Mouse (Mus musculus): ENCODE results near the gene Spag5. TPM values are rescaled to one million over a fixed set of nuclear protein-coding genes. Genes with fewer than 3 reads are reported as not detected.

Gene Spag5
- polyA plus RNA-seq, 1 experiment = 10.2 TPM

GRCm38 (mm10) chr11:78294585-78294984 lies 6.7 kb upstream of the Spag5 start:
- Histone ChIP-seq H3K27me3 (ENCODE audit: control insufficient read depth, insufficient read depth, low read length) (no peaks in the 10 kb centered on the region), H3K4me1 (ENCODE audit: control insufficient read depth, insufficient read depth, insufficient read length) (no peaks in the 10 kb centered on the region), H3K36me3 (ENCODE audit: control insufficient read depth, insufficient read depth, low read length) (peaks cover 13% of the 10 kb centered on the region), H3K27ac (ENCODE audit: insufficient read depth, low read length) (no peak overlapping the region), H3K4me3 (ENCODE audit: extremely low read depth, insufficient read depth, insufficient read length) (no peak overlapping the region)
- DNase-seq (ENCODE audit: low read depth in 1 of 2, low spot score in 2 of 2) = no peak
- 93% methylated on average over 6 of the region's 6 CpGs for WGBS
- TF ChIP-seq POLR2A (IDR thresholded peaks at IDR 0.05; ENCODE audit: low read depth, low read length) (no peak), CTCF (IDR thresholded peaks at IDR 0.05; ENCODE audit: extremely low read depth, insufficient read depth, insufficient read length, insufficient replicate concordance) (no peak)

GRCm38 (mm10) chr11:78300917-78301316 lies 412 bp upstream of the Spag5 start:
- H3K4me3 ChIP-seq (ENCODE audit: extremely low read depth, insufficient read depth, insufficient read length) = peak overlapping the region; percentile 32; the same call in 1 of the 2 replicates
- WGBS = 69% methylated on average over 7 of the region's 7 CpGs
- no peak for DNase-seq (ENCODE audit: low read depth in 1 of 2, low spot score in 2 of 2)
- TF ChIP-seq POLR2A (IDR thresholded peaks at IDR 0.05; ENCODE audit: low read depth, low read length) (no peak), CTCF (IDR thresholded peaks at IDR 0.05; ENCODE audit: extremely low read depth, insufficient read depth, insufficient read length, insufficient replicate concordance) (no peak)
- no peaks in the 10 kb centered on the region for H3K27me3 ChIP-seq (ENCODE audit: control insufficient read depth, insufficient read depth, low read length)
- H3K36me3 ChIP-seq (ENCODE audit: control insufficient read depth, insufficient read depth, low read length) = no peaks in the 10 kb centered on the region
- H3K27ac ChIP-seq (ENCODE audit: insufficient read depth, low read length) = no peak overlapping the region
- H3K4me1 ChIP-seq (ENCODE audit: control insufficient read depth, insufficient read depth, insufficient read length) = no peaks in the 10 kb centered on the region

- no peak for TF ChIP-seq CTCF (IDR thresholded peaks at IDR 0.05; ENCODE audit: extremely low read depth, insufficient read depth, insufficient read length, insufficient replicate concordance)
- TF ChIP-seq POLR2A (IDR thresholded peaks at IDR 0.05; ENCODE audit: low read depth, low read length) = no peak
- Histone ChIP-seq H3K4me1 (ENCODE audit: control insufficient read depth, insufficient read depth, insufficient read length) (no peaks in the 10 kb centered on the region), H3K36me3 (ENCODE audit: control insufficient read depth, insufficient read depth, low read length) (no peaks in the 10 kb centered on the region), H3K27me3 (ENCODE audit: control insufficient read depth, insufficient read depth, low read length) (no peaks in the 10 kb centered on the region), H3K27ac (ENCODE audit: insufficient read depth, low read length) (no peak overlapping the region), H3K4me3 (ENCODE audit: extremely low read depth, insufficient read depth, insufficient read length) (no peak overlapping the region)
- 96% methylated on average over 4 of the region's 4 CpGs for WGBS
- DNase-seq (ENCODE audit: low read depth in 1 of 2, low spot score in 2 of 2) = no peak
Observed at GRCm38 (mm10) chr11:78305272-78305671, 3.9 kb downstream of the Spag5 start.

- Histone ChIP-seq H3K27me3 (ENCODE audit: control insufficient read depth, insufficient read depth, low read length) (no peaks in the 10 kb centered on the region), H3K4me3 (ENCODE audit: extremely low read depth, insufficient read depth, insufficient read length) (no peak overlapping the region), H3K27ac (ENCODE audit: insufficient read depth, low read length) (0 out of 2 replicates have a peak overlapping the region, but pooled peaks have one; percentile 10), H3K4me1 (ENCODE audit: control insufficient read depth, insufficient read depth, insufficient read length) (peaks cover 4% of the 10 kb centered on the region; the same call in 1 of the 2 replicates), H3K36me3 (ENCODE audit: control insufficient read depth, insufficient read depth, low read length) (no peaks in the 10 kb centered on the region)
- TF ChIP-seq POLR2A (IDR thresholded peaks at IDR 0.05; ENCODE audit: low read depth, low read length) (no peak), CTCF (IDR thresholded peaks at IDR 0.05; ENCODE audit: extremely low read depth, insufficient read depth, insufficient read length, insufficient replicate concordance) (no peak)
- no peak for DNase-seq (ENCODE audit: low read depth in 1 of 2, low spot score in 2 of 2)
- WGBS = 88% methylated on average over 8 of the region's 8 CpGs
Observed at GRCm38 (mm10) chr11:78310861-78311511, 9.7 kb downstream of the Spag5 start.

- 89% methylated on average over 2 of the region's 2 CpGs for WGBS
- H3K27ac ChIP-seq (ENCODE audit: insufficient read depth, low read length) = no peak overlapping the region
- TF ChIP-seq POLR2A (IDR thresholded peaks at IDR 0.05; ENCODE audit: low read depth, low read length) = no peak
- no peak for TF ChIP-seq CTCF (IDR thresholded peaks at IDR 0.05; ENCODE audit: extremely low read depth, insufficient read depth, insufficient read length, insufficient replicate concordance)
- no peaks in the 10 kb centered on the region for H3K36me3 ChIP-seq (ENCODE audit: control insufficient read depth, insufficient read depth, low read length)
- DNase-seq (ENCODE audit: low read depth in 1 of 2, low spot score in 2 of 2) = no peak
- H3K4me3 ChIP-seq (ENCODE audit: extremely low read depth, insufficient read depth, insufficient read length) = no peak overlapping the region
- H3K4me1 ChIP-seq (ENCODE audit: control insufficient read depth, insufficient read depth, insufficient read length) = peaks cover 4% of the 10 kb centered on the region; the same call in 1 of the 2 replicates
- no peaks in the 10 kb centered on the region for H3K27me3 ChIP-seq (ENCODE audit: control insufficient read depth, insufficient read depth, low read length)
Observed at GRCm38 (mm10) chr11:78313662-78314061, 12.3 kb downstream of the Spag5 start.

- no peak overlapping the region for H3K27ac ChIP-seq (ENCODE audit: insufficient read depth, low read length)
- no peak overlapping the region for H3K4me3 ChIP-seq (ENCODE audit: extremely low read depth, insufficient read depth, insufficient read length)
- 94% methylated on average over 2 of the region's 2 CpGs for WGBS
- TF ChIP-seq CTCF (IDR thresholded peaks at IDR 0.05; ENCODE audit: extremely low read depth, insufficient read depth, insufficient read length, insufficient replicate concordance) (no peak), POLR2A (IDR thresholded peaks at IDR 0.05; ENCODE audit: low read depth, low read length) (no peak)
- H3K36me3 ChIP-seq (ENCODE audit: control insufficient read depth, insufficient read depth, low read length) = no peaks in the 10 kb centered on the region; the same call in 1 of the 2 replicates
- H3K4me1 ChIP-seq (ENCODE audit: control insufficient read depth, insufficient read depth, insufficient read length) = peaks cover 10% of the 10 kb centered on the region
- no peak for DNase-seq (ENCODE audit: low read depth in 1 of 2, low spot score in 2 of 2)
- H3K27me3 ChIP-seq (ENCODE audit: control insufficient read depth, insufficient read depth, low read length) = no peaks in the 10 kb centered on the region
Observed at GRCm38 (mm10) chr11:78318411-78318810, 17.1 kb downstream of the Spag5 start.

Measured in spleen, adult 2 months (tissue).